Mouse (Mus musculus) retina, postnatal 1 day (tissue): ENCODE measurements around the gene Rasa4.
A peak's percentile ranks its signal among the peaks of the same experiment; 100 is the strongest.
"Not testable (repeated sequence)": the region's sequence is repeated elsewhere in the genome, so short reads cannot be mapped to it uniquely, and the experiment has no call there.

Experiments
- DNase-seq: peaks from one replicate; pipeline ENCODE4 v3.0.0-alpha.2; 2012

Rasa4 gene

GRCm38 (mm10) chr5:136083669-136084107 lies at the start of gene Rasa4:
Gene Rasa4 (plus strand): TSS chr5:136083916.
- peak; percentile 98 for DNase-seq

- DNase-seq: no peak
These were observed 48.8 kb upstream of the Rasa4 start for GRCm38 (mm10) chr5:136034868-136035267.

- no peak for DNase-seq
These were observed 48.4 kb upstream of the Rasa4 start for GRCm38 (mm10) chr5:136035285-136035684.

GRCm38 (mm10) chr5:136036667-136037066 lies 47.0 kb upstream of the Rasa4 start:
- DNase-seq: no peak

GRCm38 (mm10) chr5:136038258-136039214 lies 45.2 kb upstream of the Rasa4 start, which contains the start of gene Upk3b:
Gene Upk3b (plus strand): TSS chr5:136038496.
- no peak for DNase-seq

- peak; percentile 22 for DNase-seq
These were observed 43.5 kb upstream of the Rasa4 start for GRCm38 (mm10) chr5:136040210-136040609.

- DNase-seq: no peak
These were observed 42.5 kb upstream of the Rasa4 start for GRCm38 (mm10) chr5:136041260-136041659.

GRCm38 (mm10) chr5:136041666-136042065 lies 42.0 kb upstream of the Rasa4 start:
- no peak for DNase-seq

- no peak for DNase-seq
These were observed 38.9 kb upstream of the Rasa4 start for GRCm38 (mm10) chr5:136044865-136045264.

GRCm38 (mm10) chr5:136045408-136045807 lies 38.3 kb upstream of the Rasa4 start:
- peak; percentile 25 for DNase-seq

GRCm38 (mm10) chr5:136045987-136046386 lies 37.7 kb upstream of the Rasa4 start:
- peak; percentile 87 for DNase-seq

- not testable (repeated sequence) for DNase-seq
These were observed 35.2 kb upstream of the Rasa4 start for GRCm38 (mm10) chr5:136048541-136048940.

GRCm38 (mm10) chr5:136049926-136050325 lies 33.8 kb upstream of the Rasa4 start:
- no peak for DNase-seq

GRCm38 (mm10) chr5:136051231-136052085 lies 32.3 kb upstream of the Rasa4 start:
- DNase-seq: peak; percentile 96

GRCm38 (mm10) chr5:136052861-136053655 lies 30.7 kb upstream of the Rasa4 start:
- no peak for DNase-seq

GRCm38 (mm10) chr5:136054301-136055077 lies 29.2 kb upstream of the Rasa4 start, which contains the start of gene Upk3bl:
Gene Upk3bl (plus strand): TSS chr5:136054492.
- DNase-seq: no peak

- DNase-seq: no peak
These were observed 27.7 kb upstream of the Rasa4 start for GRCm38 (mm10) chr5:136056062-136056461.

- DNase-seq: no peak
These were observed 26.6 kb upstream of the Rasa4 start for GRCm38 (mm10) chr5:136057085-136057484.

- peak; percentile 86 for DNase-seq
These were observed 22.1 kb upstream of the Rasa4 start for GRCm38 (mm10) chr5:136061567-136061966.

- DNase-seq: no peak
These were observed 19.8 kb upstream of the Rasa4 start for GRCm38 (mm10) chr5:136063920-136064319.

- not testable (repeated sequence) for DNase-seq
These were observed 17.1 kb upstream of the Rasa4 start for GRCm38 (mm10) chr5:136066404-136067148.
